Mouse (Mus musculus) C3H10T1/2 (cell line): ENCODE data around the gene Dmrtc1b. TPM values are rescaled to one million over a fixed set of nuclear protein-coding genes. Genes with fewer than 3 reads are reported as not detected.

Experiments used
- polyA plus RNA-seq, 2 experiments: library from polyadenylated mRNA; unstranded; fragments of >200 nt; fragmentation: generic; extraction: Trizol; gene quantifications; one replicate each; pipeline ENCODE4 v1.2.1; 2012; ENCODE audit warnings: missing spikeins in 2 of 2

Gene Dmrtc1b
- not detected for polyA plus RNA-seq

GRCm38 (mm10) chrX:102707535-102707934 is at the start of gene Dmrtc1b, which contains the start of gene Gm9112:
Gene Dmrtc1b, plus strand, starts transcription at chrX:102707865.
Gene Gm9112, minus strand, starts transcription at chrX:102707635.

GRCm38 (mm10) chrX:102686872-102687271 is 20.8 kb upstream of the Dmrtc1b start, which contains the start of gene Gm3880:
Gene Gm3880, minus strand, starts transcription at chrX:102686972.

Other genes with a start within 250 kb of the Dmrtc1b start
- 10 to 100 TPM in 1 of 2 experiments, 1 to 10 TPM in 1; 1.4 to 13.0 TPM for gene Hdac8, start 202.5 kb upstream of the Dmrtc1b start, polyA plus RNA-seq
- gene Phka1, start 63.6 kb upstream of the Dmrtc1b start, polyA plus RNA-seq, result 1 to 10 TPM in 1 of 2 experiments, under 1 TPM in 1; 0.57 to 4.3 TPM
- not detected for gene Gm3880, start 20.9 kb upstream of the Dmrtc1b start, polyA plus RNA-seq
- not detected for gene Gm9112, start 230 bp upstream of the Dmrtc1b start, polyA plus RNA-seq
- not detected for gene Dmrtc1c1, start 95.1 kb downstream of the Dmrtc1b start, polyA plus RNA-seq
- not detected for gene Dmrtc1c2, start 146.8 kb downstream of the Dmrtc1b start, polyA plus RNA-seq
- gene 1700031F05Rik, start 160.1 kb downstream of the Dmrtc1b start, polyA plus RNA-seq, result not detected
- not detected for gene Dmrtc1a, start 200.8 kb downstream of the Dmrtc1b start, polyA plus RNA-seq
- gene 1700011M02Rik, start 201.0 kb downstream of the Dmrtc1b start, polyA plus RNA-seq, result not detected
- gene 1700018G05Rik, start 220.5 kb downstream of the Dmrtc1b start, polyA plus RNA-seq, result not detected